ENCODE assay signal across 9 mouse cellular contexts in genomic region chr15:79368861-79369440, GRCm38 (mm10). TPM values are rescaled to one million over a fixed set of nuclear protein-coding genes. Genes with fewer than 3 reads are reported as not detected.
DNase-seq lines count a peak whose midpoint lies in the region; ATAC-seq and TF ChIP-seq lines count a peak whose summit lies in the region.
"Had no signal": no experiment of that assay in that cellular context is flagged by ENCODE, and none has a peak within 500 bp of the region (broad histone marks: within the 10 kb centered on the region; RNA-seq: fewer than 3 reads in every experiment).

No protein-coding gene starts in this region.

- H3K27ac ChIP-seq in neural tube, embryonic 13.5 days (replicated peaks), result peak overlapping the region; percentile 24; the same call in 1 of the 2 replicates
- peak overlapping the region; percentile 74 for H3K27ac ChIP-seq in heart, embryonic 16.5 days (ENCODE audit: low read length)
- peak overlapping the region; percentile 58 for H3K27ac ChIP-seq in liver, embryonic 13.5 days
- H3K27ac ChIP-seq in stomach, embryonic 16.5 days (ENCODE audit: low read length), result peak overlapping the region; percentile 93
- no peak overlapping the region for H3K27ac ChIP-seq in thymus, adult 2 months (ENCODE audit: control insufficient read depth, insufficient read depth, low read length)
- H3K27ac ChIP-seq: macrophage had no signal

- H3K27me3 ChIP-seq in neural tube, embryonic 13.5 days, result no peaks in the 10 kb centered on the region
- no peaks in the 10 kb centered on the region for H3K27me3 ChIP-seq in heart, embryonic 16.5 days (ENCODE audit: control insufficient read depth, insufficient read depth, low read length)
- no peaks in the 10 kb centered on the region for H3K27me3 ChIP-seq in liver, embryonic 13.5 days
- no peaks in the 10 kb centered on the region for H3K27me3 ChIP-seq in stomach, embryonic 16.5 days (ENCODE audit: control insufficient read depth, insufficient read depth, low read length)
- no peaks in the 10 kb centered on the region for H3K27me3 ChIP-seq in thymus, adult 2 months (ENCODE audit: control insufficient read depth, insufficient read depth, low read length)

- H3K4me2 ChIP-seq in neural tube, embryonic 13.5 days, result no peak overlapping the region
- no peak overlapping the region for H3K4me2 ChIP-seq in heart, embryonic 16.5 days (ENCODE audit: low read depth, low read length)
- H3K4me2 ChIP-seq in liver, embryonic 13.5 days, result no peak overlapping the region
- peak overlapping the region; percentile 37; the same call in 1 of the 2 replicates for H3K4me2 ChIP-seq in stomach, embryonic 16.5 days (ENCODE audit: low read depth, low read length)

- ATAC-seq in neural tube, embryonic 13.5 days (ENCODE audit: low read depth), result no peak
- no peak for ATAC-seq in heart, embryonic 16.5 days (replicated peaks; ENCODE audit: extremely low read depth, insufficient read depth, low FRiP score)
- peak; percentile 24 for ATAC-seq in liver, embryonic 13.5 days (ENCODE audit: low read depth)
- peak; percentile 41 for ATAC-seq in stomach, embryonic 16.5 days (ENCODE audit: insufficient read depth, low FRiP score)

- peaks cover 82% of the 10 kb centered on the region for H3K36me3 ChIP-seq in neural tube, embryonic 13.5 days
- peaks cover 39% of the 10 kb centered on the region for H3K36me3 ChIP-seq in heart, embryonic 16.5 days (ENCODE audit: control insufficient read depth, insufficient read depth)
- 0 out of 2 replicates have a peak, but pooled peaks cover 3% of the 10 kb centered on the region for H3K36me3 ChIP-seq in liver, embryonic 13.5 days
- H3K36me3 ChIP-seq in stomach, embryonic 16.5 days (ENCODE audit: control insufficient read depth, insufficient read depth, low read length), result peaks cover 8% of the 10 kb centered on the region; the same call in 1 of the 2 replicates
- H3K36me3 ChIP-seq in thymus, adult 2 months (ENCODE audit: control insufficient read depth, insufficient read depth, low read length), result peaks cover 12% of the 10 kb centered on the region

- no peak overlapping the region for H3K4me3 ChIP-seq in neural tube, embryonic 13.5 days
- H3K4me3 ChIP-seq in heart, embryonic 16.5 days (ENCODE audit: low read length), result no peak overlapping the region
- no peak overlapping the region for H3K4me3 ChIP-seq in liver, embryonic 13.5 days (replicated peaks)
- H3K4me3 ChIP-seq in stomach, embryonic 16.5 days (replicated peaks; ENCODE audit: low read length), result 0 out of 2 replicates have a peak overlapping the region, but pooled peaks have one; percentile 13
- H3K4me3 ChIP-seq in thymus, adult 2 months (ENCODE audit: control insufficient read depth, insufficient read depth, low read length), result no peak overlapping the region

- no peak overlapping the region for H3K9ac ChIP-seq in neural tube, embryonic 13.5 days
- H3K9ac ChIP-seq in heart, embryonic 16.5 days (ENCODE audit: low read length), result no peak overlapping the region
- H3K9ac ChIP-seq in liver, embryonic 13.5 days, result no peak overlapping the region
- peak overlapping the region; percentile 64 for H3K9ac ChIP-seq in stomach, embryonic 16.5 days (ENCODE audit: low read length)

- no peaks in the 10 kb centered on the region for H3K9me3 ChIP-seq in neural tube, embryonic 13.5 days
- H3K9me3 ChIP-seq in heart, embryonic 16.5 days (replicated peaks; ENCODE audit: control insufficient read depth, low read length), result no peaks in the 10 kb centered on the region
- H3K9me3 ChIP-seq in liver, embryonic 13.5 days (replicated peaks), result no peaks in the 10 kb centered on the region
- no peaks in the 10 kb centered on the region for H3K9me3 ChIP-seq in stomach, embryonic 16.5 days (replicated peaks; ENCODE audit: control insufficient read depth, low read length)

- no peak for DNase-seq in neural tube, embryonic 10.5 days (ENCODE audit: extremely low spot score, low spot score)
- no peak for DNase-seq in liver, embryonic 13.5 days
- no peak for DNase-seq in adrenal gland, adult 8-10 months
- no peak for DNase-seq in ovary, postnatal 14 days (ENCODE audit: low spot score)
- no peak for DNase-seq in thymus, adult 2 months

- 86% methylated on average over 8 of the region's 8 CpGs for WGBS in neural tube, embryonic 13.5 days
- 71% methylated on average over 8 of the region's 8 CpGs for WGBS in heart, embryonic 16.5 days
- 72% methylated on average over 8 of the region's 8 CpGs for WGBS in liver, embryonic 13.5 days (ENCODE audit: insufficient replicate concordance)
- WGBS in stomach, embryonic 16.5 days, result 56% methylated on average over 8 of the region's 8 CpGs
- 92% methylated on average over 8 of the region's 8 CpGs for WGBS in thymus, adult 2 months

- TF ChIP-seq CTCF in thymus, adult 2 months (IDR thresholded peaks at IDR 0.05; ENCODE audit: borderline replicate concordance, control insufficient read depth, extremely low read depth, insufficient read depth, low read length, poor library complexity), result no peak

- H3K4me1 ChIP-seq in neural tube, embryonic 13.5 days (replicated peaks), result peaks cover 7% of the 10 kb centered on the region; the same call in 1 of the 2 replicates
- peaks cover 5% of the 10 kb centered on the region for H3K4me1 ChIP-seq in heart, embryonic 16.5 days (ENCODE audit: control insufficient read depth, insufficient read depth, low read length)
- peaks cover 31% of the 10 kb centered on the region for H3K4me1 ChIP-seq in liver, embryonic 13.5 days (replicated peaks)
- peaks cover 34% of the 10 kb centered on the region for H3K4me1 ChIP-seq in stomach, embryonic 16.5 days (ENCODE audit: control insufficient read depth, insufficient read depth, low read length)
- H3K4me1 ChIP-seq in thymus, adult 2 months (replicated peaks; ENCODE audit: control insufficient read depth, insufficient read depth, low read length), result peaks cover 4% of the 10 kb centered on the region

- TF ChIP-seq POLR2A in thymus, adult 2 months (IDR thresholded peaks at IDR 0.05; ENCODE audit: control insufficient read depth, extremely low read depth, insufficient read depth, low read length, poor library complexity), result no peak

RNA-seq across cellular contexts. Expression of gene Maff, which starts 22.5 kb away (rescaled TPM):
- 0.77 and 1.2 TPM in 2 replicates for polyA plus RNA-seq in neural tube, embryonic 13.5 days (2015; fragmentation: Nextera tagmentation; extraction: Ambion mirVana)
- 3.9 and 4.1 TPM in 2 replicates for polyA plus RNA-seq in heart, embryonic 16.5 days (2015; fragmentation: Nextera tagmentation; extraction: Ambion mirVana)
- polyA plus RNA-seq in liver, embryonic 13.5 days (2015; fragmentation: Nextera tagmentation; extraction: Ambion mirVana), result 0.95 and 1.1 TPM in 2 replicates
- 5.2 and 6.2 TPM in 2 replicates for polyA plus RNA-seq in stomach, embryonic 16.5 days (2015; fragmentation: Nextera tagmentation; extraction: Ambion mirVana)
- 1 to 10 TPM; 5.2 to 6.7 (median 6.1) TPM for total RNA-seq in adrenal gland, adult 8-10 months (2022)
- polyA plus RNA-seq in thymus, adult 2 months (2012; rRNA removed), result 7.4 and 8.1 TPM in 2 replicates

RNA-seq across cellular contexts. Expression of gene Tmem184b, which starts 34.4 kb away (rescaled TPM):
- polyA plus RNA-seq in neural tube, embryonic 13.5 days (2015; fragmentation: Nextera tagmentation; extraction: Ambion mirVana), result 42.0 and 45.8 TPM in 2 replicates
- 71.7 and 75.2 TPM in 2 replicates for polyA plus RNA-seq in heart, embryonic 16.5 days (2015; fragmentation: Nextera tagmentation; extraction: Ambion mirVana)
- polyA plus RNA-seq in liver, embryonic 13.5 days (2015; fragmentation: Nextera tagmentation; extraction: Ambion mirVana), result 8.7 and 12.1 TPM in 2 replicates
- polyA plus RNA-seq in stomach, embryonic 16.5 days (2015; fragmentation: Nextera tagmentation; extraction: Ambion mirVana), result 52.7 and 59.6 TPM in 2 replicates
- total RNA-seq in adrenal gland, adult 8-10 months (2022), result 10 to 100 TPM; 39.1 to 76.8 (median 65.3) TPM
- 225 and 303 TPM in 2 replicates for polyA plus RNA-seq in thymus, adult 2 months (2012; rRNA removed)

RNA-seq across cellular contexts. Expression of gene Pla2g6, which starts 40.8 kb away (rescaled TPM):
- polyA plus RNA-seq in neural tube, embryonic 13.5 days (2015; fragmentation: Nextera tagmentation; extraction: Ambion mirVana), result 33.3 and 34.1 TPM in 2 replicates
- polyA plus RNA-seq in heart, embryonic 16.5 days (2015; fragmentation: Nextera tagmentation; extraction: Ambion mirVana), result 12.1 and 13.7 TPM in 2 replicates
- polyA plus RNA-seq in liver, embryonic 13.5 days (2015; fragmentation: Nextera tagmentation; extraction: Ambion mirVana), result 11.4 and 14.9 TPM in 2 replicates
- polyA plus RNA-seq in stomach, embryonic 16.5 days (2015; fragmentation: Nextera tagmentation; extraction: Ambion mirVana), result 15.6 and 20.9 TPM in 2 replicates
- 10 to 100 TPM; 27.8 to 36.2 (median 33.1) TPM for total RNA-seq in adrenal gland, adult 8-10 months (2022)
- polyA plus RNA-seq in thymus, adult 2 months (2012; rRNA removed), result 65.2 and 71.4 TPM in 2 replicates

Comparison
In these comparisons a context has a peak if more than half of its experiments do, and no peak if none do; other contexts are left out.
1. ATAC-seq: peak in liver, embryonic 13.5 days (single experiment) and stomach, embryonic 16.5 days (single experiment); none in neural tube, embryonic 13.5 days (single experiment) and heart, embryonic 16.5 days (single experiment).